Mouse (Mus musculus) liver, postnatal 0 days (tissue): ENCODE data around the gene Unc5b. TPM values are rescaled to one million over a fixed set of nuclear protein-coding genes. Genes with fewer than 3 reads are reported as not detected.

ENCODE experiments used
- ATAC-seq: fragments of 200-750 bp; cut with Nextera tagmentation; 2 replicates; pipeline ENCODE4 v1.8.0; 2017; ENCODE audit warnings: mild to moderate bottlenecking, moderate library complexity
- DNase-seq: peaks from one replicate; pipeline ENCODE4 v3.0.0-alpha.2; 2016
- H3K27ac ChIP-seq: fragments of 300-500 bp; sonication (generic); 2 replicates; pipeline ENCODE4 v1.5.1; 2014; ENCODE audit warnings: antibody characterized with exemption, moderate library complexity, mild to moderate bottlenecking, low read depth
- H3K27me3 ChIP-seq: fragments of 300-500 bp; sonication (generic); 2 replicates; pipeline ENCODE4 v1.6.1; 2014; ENCODE audit warnings: low read length, control low read depth, mixed read lengths; ENCODE audit not compliant: insufficient read depth
- H3K36me3 ChIP-seq: fragments of 300-500 bp; sonication (generic); replicated peaks from 2 replicates; pipeline ENCODE4 v1.6.1; 2014; ENCODE audit warnings: mild to moderate bottlenecking, control low read depth, low read length, moderate library complexity, mixed read lengths; ENCODE audit not compliant: insufficient read depth
- H3K4me1 ChIP-seq: fragments of 300-500 bp; sonication (generic); 2 replicates; pipeline ENCODE4 v1.6.1; 2014; ENCODE audit warnings: antibody characterized with exemption, mild to moderate bottlenecking, control low read depth; ENCODE audit not compliant: insufficient read depth
- H3K4me2 ChIP-seq: fragments of 300-500 bp; sonication (generic); 2 replicates; pipeline ENCODE4 v1.6.1; 2014; ENCODE audit warnings: low read depth, mild to moderate bottlenecking, low read length, moderate library complexity, mixed read lengths
- H3K4me3 ChIP-seq: fragments of 300-500 bp; sonication (generic); 2 replicates; pipeline ENCODE4 v1.5.1; 2014; ENCODE audit warnings: low read depth, low read length
- H3K9ac ChIP-seq: fragments of 300-500 bp; sonication (generic); replicated peaks from 2 replicates; pipeline ENCODE4 v1.6.1; 2014; ENCODE audit warnings: mild to moderate bottlenecking, moderate library complexity
- H3K9me3 ChIP-seq: fragments of 300-500 bp; sonication (generic); 2 replicates; pipeline ENCODE4 v1.6.1; 2016; ENCODE audit warnings: mild to moderate bottlenecking, control low read depth, low read length, mixed read lengths
- CTCF ChIP-seq: sonication (generic); IDR thresholded peaks from 2 replicates; pipeline ENCODE4 v1.5.1; 2016; ENCODE audit warnings: antibody characterized with exemption, low read depth
- EP300 ChIP-seq: IDR thresholded peaks from 2 replicates; pipeline ENCODE4 v1.6.1; 2016; ENCODE audit warnings: antibody characterized with exemption, low read depth, mild to moderate bottlenecking
- WGBS: fragments of 180-500 bp; shearing (Covaris S2); extraction: QIAGEN DNeasy Blood & Tissue Kit; methylation state at CpG from one replicate; pipeline ENCODE4 v1.1.7; 2014; ENCODE audit not compliant: insufficient replicate concordance; 5-methylcytosine and 5-hydroxymethylcytosine counted together
- polyA plus RNA-seq: library from polyadenylated mRNA; unstranded; fragments of >200 nt; fragmentation: Nextera tagmentation; extraction: Ambion mirVana; gene quantifications from 2 replicates; pipeline ENCODE4 v1.2.1, GENCODE M21; 2015

Unc5b gene
- polyA plus RNA-seq, 1 experiment from 2014 or later = 0.39 TPM

- 70% methylated on average over 10 of the region's 10 CpGs for WGBS
- no peaks in the 10 kb centered on the region for H3K36me3 ChIP-seq
- no peak for DNase-seq
- H3K4me3 ChIP-seq = no peak overlapping the region
- no peak overlapping the region for H3K27ac ChIP-seq
- ATAC-seq = no peak
- H3K9me3 ChIP-seq = no peaks in the 10 kb centered on the region
- H3K4me2 ChIP-seq = no peak overlapping the region
- no peaks in the 10 kb centered on the region for H3K4me1 ChIP-seq
- peaks cover 16% of the 10 kb centered on the region; the same call in 1 of the 2 replicates for H3K27me3 ChIP-seq
- H3K9ac ChIP-seq = no peak overlapping the region
- no peak for TF ChIP-seq EP300
- TF ChIP-seq CTCF = no peak
These were observed 27.4 kb downstream of the Unc5b start for GRCm38 (mm10) chr10:60803971-60804370.

GRCm38 (mm10) chr10:60801898-60802412, 29.4 kb downstream of the Unc5b start:
- Histone ChIP-seq H3K4me3 (no peak overlapping the region), H3K27me3 (peaks cover 19% of the 10 kb centered on the region; the same call in 1 of the 2 replicates), H3K4me1 (no peaks in the 10 kb centered on the region), H3K9me3 (no peaks in the 10 kb centered on the region), H3K4me2 (no peak overlapping the region), H3K36me3 (no peaks in the 10 kb centered on the region), H3K27ac (no peak overlapping the region), H3K9ac (no peak overlapping the region)
- no peak for DNase-seq
- no peak for ATAC-seq
- TF ChIP-seq EP300 (no peak), CTCF (no peak)
- 46% methylated on average over 12 of the region's 12 CpGs for WGBS

GRCm38 (mm10) chr10:60801168-60801897, 30.0 kb downstream of the Unc5b start:
- peaks cover 19% of the 10 kb centered on the region; the same call in 1 of the 2 replicates for H3K27me3 ChIP-seq
- H3K4me1 ChIP-seq = no peaks in the 10 kb centered on the region
- TF ChIP-seq EP300 (no peak), CTCF (no peak)
- no peak overlapping the region for H3K9ac ChIP-seq
- H3K4me3 ChIP-seq = no peak overlapping the region
- no peaks in the 10 kb centered on the region for H3K9me3 ChIP-seq
- WGBS = 27% methylated on average over 11 of the region's 11 CpGs
- H3K4me2 ChIP-seq = no peak overlapping the region
- H3K36me3 ChIP-seq = no peaks in the 10 kb centered on the region
- no peak overlapping the region for H3K27ac ChIP-seq
- ATAC-seq (no peak), DNase-seq (no peak)

- Histone ChIP-seq H3K4me2 (no peak overlapping the region), H3K27ac (no peak overlapping the region), H3K9ac (no peak overlapping the region), H3K27me3 (peaks cover 19% of the 10 kb centered on the region; the same call in 1 of the 2 replicates), H3K4me3 (no peak overlapping the region), H3K4me1 (no peaks in the 10 kb centered on the region), H3K9me3 (no peaks in the 10 kb centered on the region), H3K36me3 (no peaks in the 10 kb centered on the region)
- WGBS = 12% methylated on average over 19 of the region's 19 CpGs
- ATAC-seq (no peak), DNase-seq (no peak)
- no peak for TF ChIP-seq CTCF
- TF ChIP-seq EP300 = no peak
These were observed 30.9 kb downstream of the Unc5b start for GRCm38 (mm10) chr10:60800295-60801167.

GRCm38 (mm10) chr10:60797682-60798422, 33.5 kb downstream of the Unc5b start:
- TF ChIP-seq EP300 (no peak), CTCF (no peak)
- H3K4me2 ChIP-seq = no peak overlapping the region
- H3K9me3 ChIP-seq = no peaks in the 10 kb centered on the region
- DNase-seq (no peak), ATAC-seq (no peak)
- 78% methylated on average over 14 of the region's 14 CpGs for WGBS
- no peaks in the 10 kb centered on the region for H3K36me3 ChIP-seq
- no peak overlapping the region for H3K9ac ChIP-seq
- H3K27me3 ChIP-seq = peaks cover 19% of the 10 kb centered on the region; the same call in 1 of the 2 replicates
- no peak overlapping the region for H3K27ac ChIP-seq
- no peak overlapping the region for H3K4me3 ChIP-seq
- peaks cover 1% of the 10 kb centered on the region; the same call in 1 of the 2 replicates for H3K4me1 ChIP-seq
